Mouse (Mus musculus): ENCODE measurements around the gene Tdp1.

DNA sequence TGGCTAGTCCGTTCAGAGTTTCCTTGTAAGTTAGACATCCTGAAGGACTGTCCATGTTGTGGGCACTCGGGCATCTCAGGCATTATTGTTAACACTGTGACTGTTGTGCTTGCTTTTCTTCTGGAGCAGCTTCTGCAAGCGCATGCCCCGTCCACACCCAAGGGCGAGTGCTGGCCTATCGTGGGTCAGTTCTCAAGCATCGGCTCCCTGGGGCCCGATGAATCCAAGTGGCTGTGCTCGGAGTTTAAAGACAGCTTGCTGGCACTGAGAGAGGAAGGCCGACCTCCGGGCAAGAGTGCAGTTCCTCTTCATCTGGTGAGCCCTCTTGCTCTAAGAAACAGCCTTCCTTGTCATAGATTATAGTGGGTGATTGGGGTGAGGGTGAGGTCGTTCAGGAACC lies 27.1 kb downstream of the Tdp1 start:
- TF ChIP-seq CTCF (conservative IDR thresholded peaks at IDR 0.05; ENCODE audit: insufficient read depth, insufficient read length, low read depth, low read length): no peak
- no peak for TF ChIP-seq POLR2A (IDR thresholded peaks at IDR 0.05; ENCODE audit: low read depth, low read length)
